Mouse (Mus musculus): Measurements from ENCODE around the gene Olfr692. TPM values are rescaled to one million over a fixed set of nuclear protein-coding genes. Genes with fewer than 3 reads are reported as not detected.
"Not testable (repeated sequence)": the region's sequence is repeated elsewhere in the genome, so short reads cannot be mapped to it uniquely, and the experiment has no call there.

Olfr692 gene
- polyA plus RNA-seq, 1 experiment from 2014 or later, result not detected

DNA sequence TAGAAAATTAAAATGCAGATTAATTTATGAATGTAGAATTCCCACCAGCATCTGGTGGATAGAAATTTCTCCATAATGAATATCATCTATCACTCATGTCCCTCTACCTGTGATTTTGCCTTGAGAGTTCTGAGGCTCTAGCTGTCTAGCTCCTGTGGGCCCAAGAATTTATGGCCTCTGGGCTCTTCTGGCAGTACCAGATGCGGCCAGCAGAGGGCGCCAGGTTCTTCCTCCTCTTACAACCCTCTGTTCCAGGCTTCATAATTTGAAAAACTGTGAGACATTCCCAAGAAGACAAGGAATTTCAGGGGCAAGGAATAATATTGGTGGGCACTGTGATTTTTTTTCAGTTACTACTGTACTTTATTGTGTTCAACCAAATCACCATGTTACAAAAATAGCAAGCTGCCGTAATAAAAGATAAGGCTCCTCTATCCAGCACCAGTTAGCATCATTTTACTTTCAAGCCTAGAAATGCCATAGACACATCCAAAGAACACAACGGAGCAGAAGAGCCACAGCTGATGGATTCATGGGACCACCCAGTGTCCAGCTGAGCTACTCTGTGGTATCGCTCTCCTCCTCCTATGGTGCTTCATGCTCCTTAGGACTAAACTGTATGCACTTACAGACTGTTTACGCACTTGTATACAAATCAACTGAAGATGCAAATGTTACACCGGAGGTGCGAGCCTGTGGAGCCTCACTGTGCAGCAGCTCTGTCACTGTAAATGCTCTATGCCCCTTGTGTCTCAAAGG lies 44.0 kb downstream of the Olfr692 start:
- H3K4me2 ChIP-seq (replicated peaks); H3K4me1 ChIP-seq; H3K4me3 ChIP-seq; H3K36me3 ChIP-seq; H3K9ac ChIP-seq; ATAC-seq (ENCODE audit: low FRiP score, low read depth); H3K27me3 ChIP-seq; H3K27ac ChIP-seq; H3K9me3 ChIP-seq: not testable (repeated sequence)
- WGBS, result 56% methylated on average over 8 of the region's 8 CpGs

GRCm38 (mm10) chr7:105414385-105414784 lies 46.4 kb downstream of the Olfr692 start:
- H3K9me3 ChIP-seq, result no peaks in the 10 kb centered on the region
- H3K27ac ChIP-seq, result no peak overlapping the region
- no peak overlapping the region for H3K9ac ChIP-seq
- no peak overlapping the region for H3K4me2 ChIP-seq (replicated peaks)
- 59% methylated on average over 6 of the region's 6 CpGs for WGBS
- H3K4me1 ChIP-seq, result no peaks in the 10 kb centered on the region
- H3K4me3 ChIP-seq, result no peak overlapping the region
- ATAC-seq (ENCODE audit: low FRiP score, low read depth), result no peak
- H3K36me3 ChIP-seq, result no peaks in the 10 kb centered on the region
- peaks cover 8% of the 10 kb centered on the region; the same call in 1 of the 2 replicates for H3K27me3 ChIP-seq

- no peak overlapping the region for H3K9ac ChIP-seq
- no peak overlapping the region for H3K27ac ChIP-seq
- no peak for ATAC-seq (ENCODE audit: low FRiP score, low read depth)
- no peak overlapping the region for H3K4me2 ChIP-seq (replicated peaks)
- no peaks in the 10 kb centered on the region for H3K4me1 ChIP-seq
- H3K27me3 ChIP-seq, result peaks cover 6% of the 10 kb centered on the region; the same call in 1 of the 2 replicates
- H3K9me3 ChIP-seq, result no peaks in the 10 kb centered on the region
- WGBS, result 87% methylated on average over 7 of the region's 7 CpGs
- no peaks in the 10 kb centered on the region for H3K36me3 ChIP-seq
- no peak overlapping the region for H3K4me3 ChIP-seq
These were observed 48.5 kb downstream of the Olfr692 start for GRCm38 (mm10) chr7:105416529-105416928.

DNA sequence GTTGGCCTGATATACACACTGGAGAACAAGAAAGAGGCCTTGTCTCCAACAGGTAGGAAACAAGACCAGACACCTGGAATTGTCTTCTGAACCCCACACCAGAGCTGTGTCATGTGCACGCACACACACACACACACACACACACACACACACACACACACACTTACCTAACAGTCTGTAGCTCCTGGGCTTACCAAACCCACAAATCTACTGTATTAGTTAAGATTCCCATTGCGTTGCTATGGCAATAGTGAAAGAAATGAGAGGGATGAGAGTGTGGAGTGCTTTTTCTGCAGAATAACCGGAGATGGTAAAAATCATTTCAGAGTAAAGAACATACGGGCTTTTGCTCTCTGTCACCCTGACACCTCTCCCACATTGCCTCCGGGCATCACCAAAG lies 50.1 kb downstream of the Olfr692 start:
- Histone ChIP-seq H3K27ac (no peak overlapping the region), H3K9ac (no peak overlapping the region), H3K4me2 (replicated peaks) (no peak overlapping the region), H3K36me3 (no peaks in the 10 kb centered on the region), H3K9me3 (no peaks in the 10 kb centered on the region), H3K27me3 (peaks cover 9% of the 10 kb centered on the region; the same call in 1 of the 2 replicates), H3K4me3 (no peak overlapping the region), H3K4me1 (no peaks in the 10 kb centered on the region)
- ATAC-seq (ENCODE audit: low FRiP score, low read depth), result no peak
- WGBS, result 76% methylated on average over 5 of the region's 5 CpGs

Other genes with a start within 250 kb of the Olfr692 start
- gene Olfr683, start 221.2 kb upstream of the Olfr692 start, polyA plus RNA-seq (2015; fragmentation: Nextera tagmentation; extraction: Ambion mirVana), result not detected in 2 replicates
- not detected in 2 replicates for gene Olfr684, start 204.6 kb upstream of the Olfr692 start, polyA plus RNA-seq (2015; fragmentation: Nextera tagmentation; extraction: Ambion mirVana)
- gene Olfr685, start 182.2 kb upstream of the Olfr692 start, polyA plus RNA-seq (2015; fragmentation: Nextera tagmentation; extraction: Ambion mirVana), result not detected in 2 replicates
- not detected in 2 replicates for gene Olfr686, start 160.7 kb upstream of the Olfr692 start, polyA plus RNA-seq (2015; fragmentation: Nextera tagmentation; extraction: Ambion mirVana)
- not detected in 2 replicates for gene Olfr688, start 80.1 kb upstream of the Olfr692 start, polyA plus RNA-seq (2015; fragmentation: Nextera tagmentation; extraction: Ambion mirVana)
- gene Olfr689, start 57.1 kb upstream of the Olfr692 start, polyA plus RNA-seq (2015; fragmentation: Nextera tagmentation; extraction: Ambion mirVana), result not detected in 2 replicates
- gene Olfr690, start 34.1 kb upstream of the Olfr692 start, polyA plus RNA-seq (2015; fragmentation: Nextera tagmentation; extraction: Ambion mirVana), result not detected in 2 replicates
- gene Olfr691, start 26.0 kb upstream of the Olfr692 start, polyA plus RNA-seq (2015; fragmentation: Nextera tagmentation; extraction: Ambion mirVana), result not detected in 2 replicates
- gene Gm5901, start 6.8 kb downstream of the Olfr692 start, polyA plus RNA-seq (2015; fragmentation: Nextera tagmentation; extraction: Ambion mirVana), result not detected in 2 replicates
- gene Fam160a2, start 31.8 kb downstream of the Olfr692 start, polyA plus RNA-seq (2015; fragmentation: Nextera tagmentation; extraction: Ambion mirVana), result 47.0 and 49.2 TPM in 2 replicates
- not detected in 2 replicates for gene Cnga4, start 36.3 kb downstream of the Olfr692 start, polyA plus RNA-seq (2015; fragmentation: Nextera tagmentation; extraction: Ambion mirVana)
- gene Cckbr, start 57.5 kb downstream of the Olfr692 start, polyA plus RNA-seq (2015; fragmentation: Nextera tagmentation; extraction: Ambion mirVana), result 0.09 TPM in 1 of 2 replicates, not detected in the other
- 51.2 and 52.2 TPM in 2 replicates for gene Cavin3, start 114.1 kb downstream of the Olfr692 start, polyA plus RNA-seq (2015; fragmentation: Nextera tagmentation; extraction: Ambion mirVana)
- 40.1 and 40.8 TPM in 2 replicates for gene Smpd1, start 186.1 kb downstream of the Olfr692 start, polyA plus RNA-seq (2015; fragmentation: Nextera tagmentation; extraction: Ambion mirVana)
- 51.1 and 58.3 TPM in 2 replicates for gene Apbb1, start 213.4 kb downstream of the Olfr692 start, polyA plus RNA-seq (2015; fragmentation: Nextera tagmentation; extraction: Ambion mirVana)
- 0.37 and 1.00 TPM in 2 replicates for gene Hpx, start 231.9 kb downstream of the Olfr692 start, polyA plus RNA-seq (2015; fragmentation: Nextera tagmentation; extraction: Ambion mirVana)

Data from limb, embryonic 13.5 days (tissue).